Mouse (Mus musculus) embryonic fibroblast, embryonic 13.5 days (primary cell): ENCODE results near the gene Tulp4.

ENCODE experiments used
- CTCF ChIP-seq: IDR thresholded peaks from 2 replicates; pipeline ENCODE4 v1.5.1; 2011; ENCODE audit warnings: mild to moderate bottlenecking, control low read depth, low read length, moderate library complexity, borderline replicate concordance; ENCODE audit not compliant: insufficient read depth
- POLR2A ChIP-seq: IDR thresholded peaks from 2 replicates; pipeline ENCODE4 v1.6.1; 2011; ENCODE audit warnings: low read depth, mild to moderate bottlenecking, control low read depth, low read length, moderate library complexity

DNA sequence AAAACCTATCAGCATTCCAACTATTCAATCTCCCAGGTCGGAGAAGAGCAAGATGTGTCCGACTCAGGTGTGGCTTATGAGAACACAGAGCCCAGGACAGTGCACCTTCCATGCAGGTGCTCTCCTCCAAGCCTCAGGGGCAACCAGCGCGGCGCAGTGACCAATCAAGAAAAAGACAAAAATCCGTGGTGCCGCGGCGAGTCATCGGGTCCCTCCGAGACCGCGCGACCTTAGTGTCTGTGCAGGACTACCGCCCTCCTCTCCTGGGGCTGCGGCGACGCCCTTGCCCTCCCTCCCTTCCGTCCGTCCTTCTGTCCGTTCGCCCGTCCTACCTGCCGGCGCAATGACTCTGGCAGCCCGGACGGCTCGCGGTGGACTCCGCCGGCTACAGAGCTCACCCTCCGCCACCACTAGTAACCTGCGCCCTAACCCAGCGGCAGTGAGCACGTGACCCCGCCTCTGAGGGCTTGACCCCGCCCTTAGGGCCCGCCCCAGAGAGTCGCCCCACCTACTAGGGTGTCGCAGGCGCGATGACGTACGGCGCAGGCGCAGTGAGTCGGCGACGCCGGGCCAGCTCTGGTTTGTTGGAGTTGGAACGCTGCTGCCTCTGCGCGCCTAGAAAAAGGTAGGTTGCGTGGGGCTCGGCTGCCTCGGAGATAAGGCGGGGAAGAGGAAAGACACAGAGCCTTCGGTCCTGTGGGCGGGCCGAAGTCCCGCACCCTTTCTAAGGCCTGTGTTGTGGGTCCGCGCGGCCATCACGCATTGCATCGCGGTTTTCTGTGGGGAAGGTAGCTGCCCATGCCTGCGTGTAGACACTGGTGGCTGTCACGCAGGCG, 26.7 kb upstream of the Tulp4 start, which contains the start of the genes Serac1 and Gtf2h5:
- TF ChIP-seq CTCF (no peak), POLR2A (peak; percentile 86)
